Mouse (Mus musculus) C2C12 (cell line): ENCODE measurements around the gene Asb1. TPM values are rescaled to one million over a fixed set of nuclear protein-coding genes. Genes with fewer than 3 reads are reported as not detected.

Experiments
- H3K27me3 ChIP-seq: one replicate; pipeline ENCODE4 v1.6.1; 2011; ENCODE audit not compliant: control insufficient read depth, insufficient read depth, insufficient read length
- H3K36me3 ChIP-seq: one replicate; pipeline ENCODE4 v1.6.1; 2011; ENCODE audit not compliant: control insufficient read depth, insufficient read depth
- H3K4me3 ChIP-seq: one replicate; pipeline ENCODE4 v1.5.1; 2011; ENCODE audit warnings: mild to moderate bottlenecking, control low read depth; ENCODE audit not compliant: poor library complexity, insufficient read depth, severe bottlenecking
- H3K79me2 ChIP-seq: one replicate; pipeline ENCODE4 v1.6.1; 2011; ENCODE audit not compliant: control insufficient read depth, insufficient read depth
- H3K79me3 ChIP-seq: one replicate; pipeline ENCODE4 v1.6.1; 2011; ENCODE audit warnings: low read depth, control low read depth
- H3ac ChIP-seq: one replicate; pipeline ENCODE3; 2011; ENCODE audit warnings: low read depth; ENCODE audit not compliant: control insufficient read depth, insufficient read length
- CEBPB ChIP-seq: IDR thresholded peaks from one replicate; pipeline ENCODE4 v1.6.1; 2011; ENCODE audit warnings: low read depth, mild to moderate bottlenecking, control low read depth, moderate library complexity
- CTCF ChIP-seq: IDR thresholded peaks from one replicate; pipeline ENCODE4 v1.5.1; 2011; ENCODE audit not compliant: control insufficient read depth, insufficient read depth, insufficient read length
- FOSL1 ChIP-seq: IDR thresholded peaks from one replicate; pipeline ENCODE4 v1.8.0; 2011; ENCODE audit warnings: mild to moderate bottlenecking, low read length; ENCODE audit not compliant: poor library complexity, insufficient read depth, severe bottlenecking
- MAX ChIP-seq: IDR thresholded peaks from one replicate; pipeline ENCODE4 v1.6.1; 2011; ENCODE audit warnings: mild to moderate bottlenecking, control low read depth
- MYOD1 ChIP-seq: IDR thresholded peaks from one replicate; pipeline ENCODE4 v1.6.1; 2011; ENCODE audit warnings: low read depth; ENCODE audit not compliant: control insufficient read depth, insufficient read length
- MYOG ChIP-seq: IDR thresholded peaks from one replicate; pipeline ENCODE4 v1.6.1; 2011; ENCODE audit not compliant: control insufficient read depth, insufficient read length; ENCODE audit errors: extremely low read depth
- USF1 ChIP-seq: IDR thresholded peaks from one replicate; pipeline ENCODE4 v1.6.1; 2011; ENCODE audit warnings: low read depth, mild to moderate bottlenecking, control low read depth, moderate library complexity
- polyA plus RNA-seq: library from polyadenylated mRNA; unstranded; fragments of >200 nt; fragmentation: generic; extraction: Trizol; gene quantifications from one replicate; pipeline ENCODE4 v1.2.1, GENCODE M21; 2012; ENCODE audit warnings: missing spikeins

Gene Asb1
- polyA plus RNA-seq, 1 experiment: 12.2 TPM

DNA sequence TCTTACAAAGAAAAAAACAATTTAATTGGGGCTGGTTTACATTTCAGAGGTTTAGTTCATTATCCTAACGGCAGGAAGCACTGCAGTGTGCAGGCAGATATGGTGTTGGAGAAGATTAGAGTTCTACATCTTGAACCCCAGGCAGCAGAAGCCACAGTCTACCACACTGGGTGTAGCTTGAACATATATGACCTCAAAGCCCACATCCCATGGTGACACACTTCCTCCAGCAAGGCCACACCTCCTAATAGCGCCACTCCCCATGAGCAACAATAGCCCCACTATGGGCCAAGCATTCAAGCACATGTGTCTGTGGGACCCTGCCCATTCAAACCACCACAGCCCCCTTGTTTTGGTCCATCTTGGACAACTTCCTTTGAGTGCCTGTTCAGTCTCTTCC, 26.9 kb downstream of the Asb1 start:
- Histone ChIP-seq H3K4me3 (no peak overlapping the region), H3K79me2 (no peaks in the 10 kb centered on the region), H3K36me3 (no peaks in the 10 kb centered on the region), H3K27me3 (no peaks in the 10 kb centered on the region), H3ac (no peak overlapping the region), H3K79me3 (no peaks in the 10 kb centered on the region)
- TF ChIP-seq USF1 (no peak), FOSL1 (no peak), MYOG (no peak), CEBPB (no peak), CTCF (no peak), MAX (no peak), MYOD1 (no peak)

- Histone ChIP-seq H3K79me2 (no peaks in the 10 kb centered on the region), H3K79me3 (no peaks in the 10 kb centered on the region), H3K27me3 (no peaks in the 10 kb centered on the region), H3K36me3 (no peaks in the 10 kb centered on the region), H3ac (no peak overlapping the region), H3K4me3 (no peak overlapping the region)
- TF ChIP-seq FOSL1 (no peak), USF1 (no peak), MYOD1 (no peak), MAX (no peak), MYOG (no peak), CTCF (no peak)
Measured at GRCm38 (mm10) chr1:91572458-91572857, 32.1 kb downstream of the Asb1 start.

DNA sequence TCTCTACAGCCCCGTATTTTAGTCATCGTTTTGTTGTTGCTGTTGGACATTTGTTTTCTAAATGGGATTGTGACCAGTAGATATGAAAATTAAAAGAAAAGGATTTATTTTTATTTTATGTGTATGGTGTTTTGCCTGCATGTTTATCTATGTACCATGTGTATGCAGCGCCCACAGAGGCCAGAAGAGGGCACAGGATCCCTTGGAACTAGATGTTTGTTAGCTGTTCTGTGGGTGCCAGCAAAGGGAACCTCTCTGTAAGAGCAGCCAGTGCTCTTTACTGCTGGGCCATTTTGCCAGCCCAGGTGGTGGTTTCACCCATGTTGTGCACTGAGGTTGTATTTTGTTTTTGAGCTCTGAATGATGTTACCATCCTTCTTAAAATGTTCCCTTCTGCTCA, 33.9 kb downstream of the Asb1 start:
- no peaks in the 10 kb centered on the region for H3K27me3 ChIP-seq
- no peak for TF ChIP-seq FOSL1
- peak; percentile 58 for TF ChIP-seq CTCF

DNA sequence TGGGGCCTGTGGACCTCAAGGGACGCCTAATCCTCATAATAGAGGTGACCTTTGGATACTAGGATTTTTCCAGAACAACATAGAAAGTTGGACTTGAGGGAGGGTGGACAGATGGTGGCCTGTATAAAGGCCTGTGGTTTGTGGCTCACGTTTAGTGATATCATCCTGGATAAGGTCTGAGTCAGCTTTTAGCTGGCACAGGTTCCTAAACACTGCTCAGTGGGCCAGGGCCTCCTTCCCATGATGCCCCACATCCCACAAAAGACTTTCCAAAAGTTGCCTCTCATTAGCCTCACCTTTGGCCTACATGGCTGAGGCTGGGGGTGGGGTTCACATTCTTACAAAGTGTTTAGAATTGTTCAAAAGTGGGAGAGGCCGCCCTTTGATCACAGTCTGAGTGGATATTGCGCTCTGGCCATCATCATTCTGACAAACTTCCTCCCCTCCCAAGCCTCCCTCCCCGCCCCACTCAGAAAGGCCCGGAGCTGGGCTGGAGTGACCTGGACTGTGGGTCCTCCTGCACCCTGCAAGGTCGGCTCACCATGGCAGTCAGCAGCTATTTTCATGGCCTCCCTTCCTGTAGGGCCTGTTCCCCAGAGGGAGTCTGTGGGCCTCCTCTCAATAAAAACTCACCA, 37.7 kb downstream of the Asb1 start:
- Histone ChIP-seq H3K4me3 (no peak overlapping the region), H3K79me3 (no peaks in the 10 kb centered on the region), H3ac (no peak overlapping the region), H3K79me2 (no peaks in the 10 kb centered on the region), H3K27me3 (no peaks in the 10 kb centered on the region), H3K36me3 (no peaks in the 10 kb centered on the region)
- TF ChIP-seq MYOD1 (peak; percentile 60), CTCF (no peak), CEBPB (no peak), MYOG (no peak), FOSL1 (no peak), USF1 (no peak), MAX (no peak)

More for the DNA sequence above, 33.9 kb downstream of the Asb1 start:
- Histone ChIP-seq H3K36me3 (no peaks in the 10 kb centered on the region), H3K79me3 (no peaks in the 10 kb centered on the region), H3K79me2 (no peaks in the 10 kb centered on the region), H3K4me3 (no peak overlapping the region), H3ac (no peak overlapping the region)

GRCm38 (mm10) chr1:91580503-91580902, 40.2 kb downstream of the Asb1 start:
- Histone ChIP-seq H3K79me3 (no peaks in the 10 kb centered on the region), H3ac (no peak overlapping the region), H3K27me3 (no peaks in the 10 kb centered on the region), H3K36me3 (no peaks in the 10 kb centered on the region), H3K4me3 (no peak overlapping the region), H3K79me2 (no peaks in the 10 kb centered on the region)
- TF ChIP-seq MYOD1 (no peak), MAX (no peak), MYOG (no peak), USF1 (no peak), CTCF (no peak), CEBPB (no peak)

DNA sequence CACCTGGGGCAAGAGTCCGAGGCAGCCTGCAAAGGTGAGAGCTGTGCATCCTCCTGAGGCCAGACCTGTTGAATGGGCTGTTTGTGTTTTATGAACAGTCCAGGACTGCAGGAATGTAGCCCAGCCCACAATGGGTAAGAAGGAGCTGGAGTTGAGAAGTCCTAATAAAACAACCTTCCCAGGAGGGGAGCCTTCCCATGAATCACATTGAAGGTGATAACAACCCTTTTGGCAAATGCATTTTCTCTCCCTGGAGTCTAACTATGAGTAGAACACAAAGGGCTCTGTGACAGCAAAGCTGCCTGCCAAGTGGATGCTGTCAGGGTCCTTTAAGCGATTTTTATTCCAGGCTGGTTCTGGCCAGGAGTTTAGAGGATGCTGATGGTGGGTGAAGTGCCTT, 40.9 kb downstream of the Asb1 start:
- TF ChIP-seq USF1 (no peak), MAX (no peak), MYOG (no peak)

More for the DNA sequence above, 40.9 kb downstream of the Asb1 start:
- Histone ChIP-seq H3K79me2 (no peaks in the 10 kb centered on the region), H3K36me3 (no peaks in the 10 kb centered on the region), H3ac (no peak overlapping the region), H3K79me3 (no peaks in the 10 kb centered on the region), H3K27me3 (no peaks in the 10 kb centered on the region), H3K4me3 (no peak overlapping the region)
